Mouse (Mus musculus): ENCODE results near the gene Nmnat2. TPM values are rescaled to one million over a fixed set of nuclear protein-coding genes. Genes with fewer than 3 reads are reported as not detected.

The Nmnat2 gene
- polyA plus RNA-seq, 1 experiment from 2014 or later, result 70.6 TPM

GRCm38 (mm10) chr1:152972957-152973356 lies 18.2 kb downstream of the Nmnat2 start:
- Histone ChIP-seq H3K27me3 (replicated peaks; ENCODE audit: control insufficient read depth, insufficient read depth, low read length) (no peaks in the 10 kb centered on the region), H3K4me1 (ENCODE audit: control insufficient read depth, insufficient read depth, low read length) (0 out of 2 replicates have a peak, but pooled peaks cover 2% of the 10 kb centered on the region), H3K4me2 (ENCODE audit: low read length) (no peak overlapping the region), H3K9ac (ENCODE audit: low read length) (no peak overlapping the region), H3K4me3 (ENCODE audit: low read depth, low read length) (no peak overlapping the region), H3K27ac (ENCODE audit: low read depth, low read length) (no peak overlapping the region), H3K9me3 (replicated peaks; ENCODE audit: control insufficient read depth, low read length) (no peaks in the 10 kb centered on the region), H3K36me3 (ENCODE audit: control insufficient read depth, insufficient read depth, low read length) (no peaks in the 10 kb centered on the region)
- 33% methylated on average over 4 of the region's 4 CpGs for WGBS
- ATAC-seq, result no peak
- no peak for DNase-seq (ENCODE audit: low spot score)

- H3K9ac ChIP-seq (ENCODE audit: low read length), result no peak overlapping the region
- H3K27me3 ChIP-seq (replicated peaks; ENCODE audit: control insufficient read depth, insufficient read depth, low read length), result no peaks in the 10 kb centered on the region
- H3K27ac ChIP-seq (ENCODE audit: low read depth, low read length), result no peak overlapping the region
- H3K4me1 ChIP-seq (ENCODE audit: control insufficient read depth, insufficient read depth, low read length), result 0 out of 2 replicates have a peak, but pooled peaks cover 2% of the 10 kb centered on the region
- ATAC-seq (no peak), DNase-seq (ENCODE audit: low spot score) (no peak)
- no peaks in the 10 kb centered on the region for H3K9me3 ChIP-seq (replicated peaks; ENCODE audit: control insufficient read depth, low read length)
- H3K4me2 ChIP-seq (ENCODE audit: low read length), result no peak overlapping the region
- no peak overlapping the region for H3K4me3 ChIP-seq (ENCODE audit: low read depth, low read length)
- 17% methylated on average over 5 of the region's 5 CpGs for WGBS
- H3K36me3 ChIP-seq (ENCODE audit: control insufficient read depth, insufficient read depth, low read length), result no peaks in the 10 kb centered on the region
Observed at GRCm38 (mm10) chr1:152973421-152973820, 18.6 kb downstream of the Nmnat2 start.

GRCm38 (mm10) chr1:152973861-152974260 lies 19.1 kb downstream of the Nmnat2 start:
- Histone ChIP-seq H3K4me1 (ENCODE audit: control insufficient read depth, insufficient read depth, low read length) (0 out of 2 replicates have a peak, but pooled peaks cover 2% of the 10 kb centered on the region), H3K9me3 (replicated peaks; ENCODE audit: control insufficient read depth, low read length) (no peaks in the 10 kb centered on the region), H3K4me3 (ENCODE audit: low read depth, low read length) (no peak overlapping the region), H3K9ac (ENCODE audit: low read length) (no peak overlapping the region), H3K4me2 (ENCODE audit: low read length) (no peak overlapping the region), H3K27ac (ENCODE audit: low read depth, low read length) (no peak overlapping the region), H3K36me3 (ENCODE audit: control insufficient read depth, insufficient read depth, low read length) (no peaks in the 10 kb centered on the region), H3K27me3 (replicated peaks; ENCODE audit: control insufficient read depth, insufficient read depth, low read length) (no peaks in the 10 kb centered on the region)
- ATAC-seq, result no peak
- DNase-seq (ENCODE audit: low spot score), result no peak
- 11% methylated on average over 4 of the region's 4 CpGs for WGBS

GRCm38 (mm10) chr1:152975144-152975543 lies 20.4 kb downstream of the Nmnat2 start:
- H3K9me3 ChIP-seq (replicated peaks; ENCODE audit: control insufficient read depth, low read length), result no peaks in the 10 kb centered on the region
- DNase-seq (ENCODE audit: low spot score), result no peak
- no peaks in the 10 kb centered on the region for H3K36me3 ChIP-seq (ENCODE audit: control insufficient read depth, insufficient read depth, low read length)
- no peak overlapping the region for H3K4me2 ChIP-seq (ENCODE audit: low read length)
- H3K27me3 ChIP-seq (replicated peaks; ENCODE audit: control insufficient read depth, insufficient read depth, low read length), result no peaks in the 10 kb centered on the region
- no peak overlapping the region for H3K27ac ChIP-seq (ENCODE audit: low read depth, low read length)
- 79% methylated on average over 3 of the region's 3 CpGs for WGBS
- H3K4me3 ChIP-seq (ENCODE audit: low read depth, low read length), result no peak overlapping the region
- ATAC-seq, result no peak
- H3K4me1 ChIP-seq (ENCODE audit: control insufficient read depth, insufficient read depth, low read length), result 0 out of 2 replicates have a peak, but pooled peaks cover 2% of the 10 kb centered on the region
- no peak overlapping the region for H3K9ac ChIP-seq (ENCODE audit: low read length)

- no peaks in the 10 kb centered on the region for H3K36me3 ChIP-seq (ENCODE audit: control insufficient read depth, insufficient read depth, low read length)
- ATAC-seq (no peak), DNase-seq (ENCODE audit: low spot score) (no peak)
- H3K4me1 ChIP-seq (ENCODE audit: control insufficient read depth, insufficient read depth, low read length), result no peaks in the 10 kb centered on the region
- no peak overlapping the region for H3K4me2 ChIP-seq (ENCODE audit: low read length)
- H3K9me3 ChIP-seq (replicated peaks; ENCODE audit: control insufficient read depth, low read length), result no peaks in the 10 kb centered on the region
- H3K27me3 ChIP-seq (replicated peaks; ENCODE audit: control insufficient read depth, insufficient read depth, low read length), result no peaks in the 10 kb centered on the region
- no peak overlapping the region for H3K27ac ChIP-seq (ENCODE audit: low read depth, low read length)
- no peak overlapping the region for H3K4me3 ChIP-seq (ENCODE audit: low read depth, low read length)
- WGBS, result 94% methylated on average over 8 of the region's 8 CpGs
- H3K9ac ChIP-seq (ENCODE audit: low read length), result no peak overlapping the region
Observed at GRCm38 (mm10) chr1:152978700-152979099, 23.9 kb downstream of the Nmnat2 start.

GRCm38 (mm10) chr1:152983416-152983815 lies 28.6 kb downstream of the Nmnat2 start:
- WGBS, result 90% methylated on average over 14 of the region's 14 CpGs
- DNase-seq (ENCODE audit: low spot score) (no peak), ATAC-seq (no peak)
- Histone ChIP-seq H3K9ac (ENCODE audit: low read length) (no peak overlapping the region), H3K27ac (ENCODE audit: low read depth, low read length) (no peak overlapping the region), H3K4me1 (ENCODE audit: control insufficient read depth, insufficient read depth, low read length) (peaks cover 4% of the 10 kb centered on the region; the same call in 1 of the 2 replicates), H3K4me2 (ENCODE audit: low read length) (no peak overlapping the region), H3K4me3 (ENCODE audit: low read depth, low read length) (no peak overlapping the region), H3K27me3 (replicated peaks; ENCODE audit: control insufficient read depth, insufficient read depth, low read length) (no peaks in the 10 kb centered on the region), H3K9me3 (replicated peaks; ENCODE audit: control insufficient read depth, low read length) (no peaks in the 10 kb centered on the region), H3K36me3 (ENCODE audit: control insufficient read depth, insufficient read depth, low read length) (no peaks in the 10 kb centered on the region)

- Histone ChIP-seq H3K4me3 (ENCODE audit: low read depth, low read length) (no peak overlapping the region), H3K27me3 (replicated peaks; ENCODE audit: control insufficient read depth, insufficient read depth, low read length) (no peaks in the 10 kb centered on the region), H3K4me2 (ENCODE audit: low read length) (no peak overlapping the region), H3K9me3 (replicated peaks; ENCODE audit: control insufficient read depth, low read length) (no peaks in the 10 kb centered on the region), H3K27ac (ENCODE audit: low read depth, low read length) (no peak overlapping the region), H3K36me3 (ENCODE audit: control insufficient read depth, insufficient read depth, low read length) (no peaks in the 10 kb centered on the region), H3K4me1 (ENCODE audit: control insufficient read depth, insufficient read depth, low read length) (peaks cover 4% of the 10 kb centered on the region; the same call in 1 of the 2 replicates), H3K9ac (ENCODE audit: low read length) (no peak overlapping the region)
- WGBS, result 77% methylated on average over 3 of the region's 3 CpGs
- DNase-seq (ENCODE audit: low spot score) (no peak), ATAC-seq (no peak)
Observed at GRCm38 (mm10) chr1:152986981-152987380, 32.2 kb downstream of the Nmnat2 start.

GRCm38 (mm10) chr1:152990067-152990466 lies 35.3 kb downstream of the Nmnat2 start:
- H3K27ac ChIP-seq (ENCODE audit: low read depth, low read length), result no peak overlapping the region
- no peaks in the 10 kb centered on the region for H3K27me3 ChIP-seq (replicated peaks; ENCODE audit: control insufficient read depth, insufficient read depth, low read length)
- H3K9ac ChIP-seq (ENCODE audit: low read length), result no peak overlapping the region
- H3K4me2 ChIP-seq (ENCODE audit: low read length), result no peak overlapping the region
- WGBS, result 87% methylated on average over 5 of the region's 5 CpGs
- H3K9me3 ChIP-seq (replicated peaks; ENCODE audit: control insufficient read depth, low read length), result no peaks in the 10 kb centered on the region
- no peak overlapping the region for H3K4me3 ChIP-seq (ENCODE audit: low read depth, low read length)
- DNase-seq (ENCODE audit: low spot score) (no peak), ATAC-seq (no peak)
- H3K4me1 ChIP-seq (ENCODE audit: control insufficient read depth, insufficient read depth, low read length), result peaks cover 4% of the 10 kb centered on the region; the same call in 1 of the 2 replicates
- H3K36me3 ChIP-seq (ENCODE audit: control insufficient read depth, insufficient read depth, low read length), result no peaks in the 10 kb centered on the region

GRCm38 (mm10) chr1:152992271-152993134 lies 37.7 kb downstream of the Nmnat2 start:
- Histone ChIP-seq H3K27me3 (replicated peaks; ENCODE audit: control insufficient read depth, insufficient read depth, low read length) (no peaks in the 10 kb centered on the region), H3K4me1 (ENCODE audit: control insufficient read depth, insufficient read depth, low read length) (no peaks in the 10 kb centered on the region), H3K27ac (ENCODE audit: low read depth, low read length) (no peak overlapping the region), H3K36me3 (ENCODE audit: control insufficient read depth, insufficient read depth, low read length) (no peaks in the 10 kb centered on the region), H3K4me3 (ENCODE audit: low read depth, low read length) (no peak overlapping the region), H3K9ac (ENCODE audit: low read length) (no peak overlapping the region), H3K9me3 (replicated peaks; ENCODE audit: control insufficient read depth, low read length) (no peaks in the 10 kb centered on the region), H3K4me2 (ENCODE audit: low read length) (no peak overlapping the region)
- DNase-seq (ENCODE audit: low spot score) (no peak), ATAC-seq (no peak)
- 65% methylated on average over 6 of the region's 6 CpGs for WGBS

Measured in forebrain, embryonic 14.5 days (tissue).